Mouse (Mus musculus): ENCODE measurements around the gene Fam71f1.

DNA sequence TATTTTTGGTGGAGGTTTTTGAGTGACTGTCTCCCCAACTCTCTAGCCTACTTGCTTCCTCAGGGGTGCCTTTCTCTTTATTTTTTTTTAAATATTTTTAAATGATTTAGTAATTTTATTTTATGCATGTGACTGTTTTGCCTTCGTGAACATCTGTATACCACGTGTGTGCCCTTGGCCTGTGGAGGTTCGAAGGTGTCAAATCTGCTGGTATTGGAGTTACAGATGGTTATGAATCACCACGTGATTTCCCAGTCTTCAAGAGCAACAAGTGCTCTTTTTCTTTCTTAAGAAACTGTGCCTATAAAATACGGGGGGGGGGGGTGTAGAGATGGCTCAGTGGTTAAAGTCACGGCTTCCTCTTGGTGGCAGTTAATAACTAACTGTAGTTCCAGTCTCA, 2.6 kb downstream of the Fam71f1 start:
- TF ChIP-seq POLR2A (IDR thresholded peaks at IDR 0.05; ENCODE audit: borderline replicate concordance, extremely low read depth, insufficient read depth, insufficient read length, poor library complexity, severe bottlenecking) = no peak
- TF ChIP-seq CTCF (IDR thresholded peaks at IDR 0.05; ENCODE audit: borderline replicate concordance, extremely low read depth, insufficient read depth, insufficient read length) = no peak
